Mouse (Mus musculus) ovary, postnatal 36 days (tissue): ENCODE results near the gene Nek10.
"Not testable (repeated sequence)": the region's sequence is repeated elsewhere in the genome, so short reads cannot be mapped to it uniquely, and the experiment has no call there.

Experiments used
- DNase-seq: peaks from one replicate; pipeline ENCODE4 v3.0.0; 2022; ENCODE audit warnings: low spot score, mixed read lengths

The Nek10 gene

DNA sequence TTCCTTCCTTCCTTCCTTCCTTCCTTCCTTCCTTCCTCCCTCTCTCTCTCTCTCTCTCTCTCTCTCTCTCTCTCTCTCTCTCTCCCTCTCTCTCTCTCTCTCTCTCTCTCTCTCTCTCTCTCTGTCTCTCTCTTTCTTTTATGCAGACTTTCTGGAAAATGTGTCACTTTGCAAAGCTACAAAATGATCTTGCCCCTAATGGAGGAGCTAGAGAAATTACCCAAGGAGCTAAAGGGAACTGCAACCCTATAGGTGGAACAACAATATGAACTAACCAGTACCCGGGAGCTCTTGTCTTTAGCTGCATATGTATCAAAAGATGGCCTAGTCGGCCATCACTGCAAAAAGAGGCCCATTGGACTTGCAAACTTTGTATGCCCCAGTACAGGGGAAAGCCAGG is at the start of gene Nek10:
Nek10 (plus strand) TSS at position 301 of the 400 bp plus-strand sequence.
- DNase-seq, result not testable (repeated sequence)

- no peak for DNase-seq
These were observed 22.0 kb upstream of the Nek10 start for GRCm38 (mm10) chr14:14781169-14781568.

GRCm38 (mm10) chr14:14784223-14784622 is 19.0 kb upstream of the Nek10 start:
- DNase-seq, result no peak

DNA sequence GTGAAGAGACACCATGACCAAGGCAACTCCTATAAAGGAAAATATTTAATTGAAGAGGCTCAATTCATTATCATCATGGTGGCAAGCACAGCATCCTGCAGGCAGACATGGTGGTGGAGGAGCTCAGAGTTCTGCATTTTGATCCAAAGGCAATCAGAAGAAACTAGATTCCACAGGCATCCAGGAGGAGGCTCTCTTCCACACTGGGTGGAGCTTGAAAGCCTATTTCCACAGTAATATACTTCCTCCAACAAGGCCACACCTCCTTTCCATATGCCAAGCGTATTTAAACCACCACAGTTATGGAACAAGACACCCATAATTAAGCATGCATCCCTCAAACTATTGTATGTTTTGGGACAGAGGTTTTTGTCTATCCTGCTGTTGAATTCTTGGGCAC is 16.2 kb upstream of the Nek10 start:
- no peak for DNase-seq

DNA sequence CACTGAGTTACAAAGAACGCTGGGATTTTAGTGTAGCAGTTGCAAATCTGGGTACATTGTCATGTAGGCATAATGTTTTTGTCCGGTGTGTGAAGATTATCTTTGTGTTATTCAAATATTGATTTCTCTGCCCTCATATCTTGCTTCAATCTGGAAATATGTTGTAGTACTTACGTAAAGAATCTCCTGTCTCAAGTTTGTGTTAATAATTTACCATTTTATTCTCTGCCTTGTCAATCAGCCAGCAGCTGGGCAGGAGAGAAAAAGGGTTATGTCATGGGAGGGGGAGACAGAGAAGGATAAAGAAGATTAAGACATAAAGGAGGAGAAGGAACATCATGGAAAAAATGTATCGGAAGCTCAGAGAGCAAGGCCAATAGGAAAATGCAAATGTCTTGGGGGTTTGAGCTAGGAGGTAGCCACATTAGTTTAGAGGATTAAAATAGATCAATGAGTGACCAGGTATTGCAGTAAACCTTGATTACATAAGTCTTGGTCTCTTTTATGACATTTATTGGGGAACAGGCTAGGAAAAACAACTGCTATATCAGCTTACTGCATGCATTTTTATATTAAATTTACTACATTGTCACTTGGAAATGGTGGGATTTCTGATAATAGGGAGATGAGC is 13.3 kb upstream of the Nek10 start:
- no peak for DNase-seq

DNA sequence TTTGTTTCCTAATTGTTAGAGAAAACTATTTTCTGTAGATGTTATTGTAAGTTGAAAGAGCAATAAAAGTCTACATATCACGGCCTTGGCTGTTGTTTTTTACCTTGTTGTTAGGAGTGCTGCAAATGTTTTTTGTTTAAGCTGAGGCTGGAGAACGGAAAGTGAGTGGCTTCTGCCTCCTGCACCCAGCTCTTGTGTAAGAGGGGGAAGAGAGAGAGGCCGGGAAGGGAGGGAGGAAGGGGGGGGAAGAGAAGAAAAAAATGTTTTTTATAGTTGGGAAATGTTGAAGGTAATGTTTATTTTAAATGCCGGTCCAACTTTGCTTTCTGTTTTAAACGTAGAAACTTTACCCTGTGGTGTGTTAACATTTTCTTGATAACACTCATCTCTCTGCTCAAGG is 3.4 kb upstream of the Nek10 start:
- no peak for DNase-seq

DNA sequence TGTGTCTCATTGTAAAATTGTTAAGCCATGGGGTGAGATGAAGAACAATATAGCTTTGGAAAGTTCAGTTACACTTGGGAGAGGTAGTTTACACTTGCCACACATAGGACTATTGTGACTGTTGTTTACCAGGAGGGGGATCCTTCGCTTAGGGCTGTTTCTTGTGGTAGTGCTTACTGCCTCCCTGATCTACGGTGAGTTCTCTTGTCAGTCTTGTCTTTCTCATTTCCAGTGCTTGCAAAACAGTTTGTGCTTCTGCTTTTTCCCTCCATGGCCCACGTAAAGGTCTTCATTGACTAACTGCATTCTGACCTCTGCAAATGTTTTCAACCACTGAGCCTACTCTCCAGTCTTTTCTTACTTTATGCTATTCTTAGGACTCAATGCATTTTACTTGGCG is 2.9 kb upstream of the Nek10 start:
- no peak for DNase-seq

DNA sequence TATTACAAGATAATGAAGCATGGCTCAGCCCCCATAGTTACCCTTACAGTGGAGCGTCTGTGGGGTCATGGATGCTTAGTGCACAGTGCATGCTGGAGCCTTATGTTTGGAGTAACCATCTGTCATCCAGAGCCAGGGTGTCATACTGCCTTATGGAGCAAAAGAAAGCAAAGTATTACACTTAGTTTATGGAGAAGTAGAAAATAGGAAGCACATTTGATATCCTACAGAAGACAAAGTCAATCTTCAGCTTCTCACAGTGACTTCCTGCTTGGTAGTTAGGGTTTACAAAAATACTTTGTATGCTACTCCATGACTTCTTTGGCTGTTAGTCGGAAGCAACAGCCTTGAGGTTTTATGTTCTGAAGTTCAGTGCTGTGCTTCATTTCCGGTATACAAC is 2.4 kb upstream of the Nek10 start:
- DNase-seq, result no peak

DNA sequence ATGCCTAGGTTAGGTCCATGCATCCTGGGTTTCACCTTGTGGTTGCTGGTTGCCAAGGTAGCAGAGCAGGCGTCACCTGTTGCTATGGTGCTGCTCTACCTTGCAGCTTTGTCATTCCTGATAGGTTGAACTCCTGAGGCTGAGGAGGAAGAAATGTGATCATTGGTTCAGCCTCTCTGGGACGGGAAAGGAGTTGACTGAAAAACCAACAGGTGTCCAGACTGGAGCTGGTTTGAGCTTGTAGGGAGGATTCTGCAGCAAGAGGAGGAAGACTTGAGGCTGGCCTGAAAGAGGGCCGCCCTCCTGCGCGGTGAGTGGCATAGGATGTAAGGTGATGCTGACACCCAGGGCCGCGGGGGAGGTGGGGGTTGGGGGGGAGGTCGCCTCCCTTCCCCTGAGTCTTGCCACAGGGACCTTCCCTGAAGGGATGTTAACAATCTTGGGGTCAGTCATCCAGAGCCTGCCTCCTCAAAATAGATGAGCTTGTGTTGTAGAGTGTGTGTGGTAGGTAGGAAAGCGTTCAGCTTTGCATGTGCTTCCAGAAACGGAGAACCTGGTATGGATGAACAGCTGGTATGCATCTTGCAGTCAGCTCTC is 804 bp downstream of the Nek10 start:
- peak; percentile 17 for DNase-seq

DNA sequence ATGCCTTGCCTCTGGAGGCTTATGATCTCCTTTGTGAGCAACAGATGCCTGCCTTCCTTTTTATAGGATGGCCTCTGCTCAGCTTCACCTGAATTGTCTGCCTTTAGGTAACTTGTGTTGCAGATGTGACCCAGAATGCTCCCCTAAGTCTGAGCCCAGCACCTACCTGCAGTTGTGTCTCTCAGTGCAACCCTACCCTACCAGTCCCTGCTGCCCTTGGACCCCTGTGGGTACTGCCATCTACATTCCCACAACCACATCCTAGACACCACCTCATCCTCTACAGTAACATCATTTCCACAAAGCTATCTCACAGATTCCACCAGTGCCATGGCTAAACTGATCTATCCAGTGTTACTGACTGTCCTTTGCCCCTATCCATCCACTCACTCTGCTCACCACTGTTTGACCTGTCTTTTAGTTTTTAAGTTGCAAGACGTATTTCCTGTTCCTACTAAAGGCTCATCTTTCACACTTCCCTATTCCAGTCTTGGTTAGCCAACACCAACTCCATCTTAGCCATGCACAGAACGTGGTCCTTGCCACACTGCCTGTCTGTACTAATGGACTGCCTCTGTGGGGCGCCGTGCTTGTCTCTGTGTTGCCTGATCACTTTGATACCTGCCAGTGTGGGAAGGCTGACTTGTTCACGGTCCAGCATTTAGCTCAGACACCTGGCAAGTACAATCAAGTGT is 1.4 kb downstream of the Nek10 start:
- no peak for DNase-seq

DNA sequence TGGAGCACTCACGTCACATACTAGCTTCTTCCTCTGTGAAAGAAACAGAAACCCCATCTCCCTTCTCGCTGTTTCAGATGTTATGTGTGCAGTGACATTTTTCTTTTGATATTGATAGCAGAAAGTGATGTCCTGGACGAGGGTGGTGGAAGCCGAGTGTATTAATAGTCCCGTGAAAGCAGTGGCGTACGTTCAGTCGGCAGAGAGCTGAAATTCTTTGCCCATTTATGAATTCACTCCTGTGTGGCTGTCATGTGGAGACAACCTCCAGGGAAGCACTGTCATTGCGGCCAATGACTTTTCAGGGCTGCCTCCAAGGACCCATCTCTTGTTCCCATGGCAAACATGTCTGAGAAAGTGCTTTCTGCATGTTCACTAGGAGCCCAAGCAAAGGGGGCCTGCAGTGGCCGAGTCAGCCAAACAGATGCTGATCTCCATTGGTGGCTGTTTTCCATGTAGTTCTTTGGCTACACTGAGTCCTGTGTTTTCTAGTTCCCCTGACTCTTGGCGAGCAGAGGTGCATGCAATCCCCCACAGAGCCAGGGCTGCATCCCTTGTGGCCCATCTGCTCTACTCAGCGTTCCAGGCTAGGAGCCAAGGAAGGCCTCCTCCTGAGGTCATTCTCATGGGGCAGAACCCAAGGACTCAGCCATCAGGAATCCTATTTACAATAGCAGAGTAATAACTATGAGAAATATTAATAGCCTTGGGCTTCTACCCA is 29.5 kb downstream of the Nek10 start:
- peak; percentile 80 for DNase-seq

DNA sequence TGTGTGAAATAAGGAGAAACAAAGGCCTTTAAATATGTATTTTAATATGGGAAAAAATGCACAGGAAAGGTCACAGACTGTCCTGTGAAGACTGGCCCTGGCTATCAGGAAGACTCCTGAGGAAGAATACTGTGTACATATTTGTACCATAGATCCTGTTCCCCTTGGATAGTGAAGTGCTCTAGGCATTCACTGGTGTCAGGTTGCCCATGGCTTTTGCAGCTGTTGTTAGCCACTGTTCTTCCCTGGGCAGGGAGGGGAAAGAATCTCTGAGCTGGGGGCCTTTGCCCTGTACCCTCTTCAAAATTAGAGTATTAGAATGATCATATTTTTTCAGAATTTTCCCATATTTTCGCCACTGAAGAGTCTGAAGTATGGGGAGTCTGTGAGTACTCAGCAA is 30.3 kb downstream of the Nek10 start:
- DNase-seq, result no peak

DNA sequence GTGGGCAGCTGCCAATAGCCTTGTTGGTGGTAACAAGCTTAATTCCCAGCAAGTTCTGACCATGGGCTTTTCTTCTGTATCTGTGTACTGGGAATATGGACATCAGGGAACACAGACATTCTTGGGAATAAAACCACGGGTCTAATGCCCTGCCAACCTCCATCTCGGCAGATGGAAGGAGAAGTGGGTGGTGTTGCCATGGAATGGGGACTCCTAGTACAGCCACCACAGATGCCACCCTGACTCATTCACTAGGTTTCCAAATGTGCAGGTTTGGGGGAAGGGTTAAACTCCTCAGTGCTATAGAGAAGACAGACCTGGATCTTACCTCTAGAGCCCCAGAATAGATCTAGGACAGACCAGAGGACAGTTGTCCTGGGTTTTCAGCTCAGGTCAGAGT is 31.1 kb downstream of the Nek10 start:
- DNase-seq, result no peak

DNA sequence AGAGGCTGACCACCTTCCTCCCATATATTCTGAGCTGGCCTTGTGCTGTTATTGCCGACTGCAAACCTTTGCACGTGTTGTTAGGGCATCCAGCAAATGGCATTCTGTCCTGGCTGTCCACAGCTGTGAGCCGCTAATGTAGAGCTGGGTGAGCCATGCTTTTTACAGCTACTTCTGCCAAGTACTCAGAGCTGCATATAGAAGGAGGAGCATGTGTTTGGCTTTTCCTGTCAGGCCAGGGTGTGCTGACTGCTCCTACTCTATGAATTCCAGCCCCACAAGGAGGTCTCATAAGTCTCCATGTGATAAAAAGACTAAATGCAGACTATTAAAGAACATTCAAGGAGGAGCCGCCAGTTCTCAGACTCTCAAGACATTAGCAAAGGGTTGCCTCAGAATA is 34.4 kb downstream of the Nek10 start:
- no peak for DNase-seq

GRCm38 (mm10) chr14:14838109-14838508 is 34.9 kb downstream of the Nek10 start:
- no peak for DNase-seq

- DNase-seq, result no peak
These were observed 39.7 kb downstream of the Nek10 start for GRCm38 (mm10) chr14:14842734-14843530.

- no peak for DNase-seq
These were observed 49.6 kb downstream of the Nek10 start for GRCm38 (mm10) chr14:14852838-14853237.

DNA sequence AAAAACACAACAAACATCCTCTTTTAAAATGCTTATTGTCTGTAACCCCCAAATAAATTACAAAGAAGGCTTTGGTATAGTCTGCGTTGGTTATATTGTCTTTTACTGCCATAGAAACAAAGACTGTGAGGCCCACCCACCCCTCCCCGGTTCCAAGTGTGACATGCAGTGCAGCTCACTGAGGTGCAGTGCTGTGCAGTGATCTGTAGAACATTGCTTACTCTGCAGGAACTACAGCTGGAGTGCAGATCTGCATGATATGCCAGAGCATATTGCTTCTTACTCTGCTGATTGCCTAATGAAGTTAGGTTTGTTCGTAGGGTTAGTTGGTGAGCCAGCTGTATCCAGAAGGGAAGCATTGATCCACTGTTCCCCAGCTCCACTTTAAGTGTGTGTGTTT is 57.1 kb downstream of the Nek10 start:
- no peak for DNase-seq

DNA sequence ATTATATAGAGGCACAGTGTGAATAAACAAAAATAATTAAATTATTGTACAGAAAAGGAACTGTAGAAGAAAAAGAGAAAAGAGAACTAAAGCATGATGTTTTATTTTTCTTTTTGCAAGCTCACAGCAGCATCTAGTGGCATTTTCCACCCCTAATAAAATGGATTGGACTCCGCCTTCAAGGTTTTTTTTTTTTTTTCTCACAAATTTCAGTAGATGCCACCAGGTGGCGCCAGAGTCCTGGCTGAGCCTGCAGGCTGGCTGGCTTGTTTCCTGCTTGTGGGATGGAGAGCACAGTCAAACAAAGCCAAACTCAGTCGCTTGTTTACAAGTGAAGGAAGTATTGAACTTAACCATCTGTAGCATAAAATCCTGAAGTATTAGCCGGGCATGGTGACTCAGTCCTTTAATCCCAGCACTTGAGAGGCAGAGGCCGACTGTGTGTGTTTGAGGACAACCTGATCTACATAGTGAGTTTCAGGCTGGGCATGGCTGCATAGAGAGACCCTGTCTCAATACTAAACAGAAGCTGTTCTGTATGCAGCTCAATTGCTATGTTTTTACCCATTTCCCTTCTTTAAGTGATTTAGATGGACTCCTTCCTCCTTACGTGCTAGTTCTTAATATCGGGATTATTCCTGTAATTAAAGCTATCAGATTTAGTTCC is 60.6 kb downstream of the Nek10 start:
- peak; percentile 74 for DNase-seq

GRCm38 (mm10) chr14:14869239-14869638 is 66.0 kb downstream of the Nek10 start:
- no peak for DNase-seq

DNA sequence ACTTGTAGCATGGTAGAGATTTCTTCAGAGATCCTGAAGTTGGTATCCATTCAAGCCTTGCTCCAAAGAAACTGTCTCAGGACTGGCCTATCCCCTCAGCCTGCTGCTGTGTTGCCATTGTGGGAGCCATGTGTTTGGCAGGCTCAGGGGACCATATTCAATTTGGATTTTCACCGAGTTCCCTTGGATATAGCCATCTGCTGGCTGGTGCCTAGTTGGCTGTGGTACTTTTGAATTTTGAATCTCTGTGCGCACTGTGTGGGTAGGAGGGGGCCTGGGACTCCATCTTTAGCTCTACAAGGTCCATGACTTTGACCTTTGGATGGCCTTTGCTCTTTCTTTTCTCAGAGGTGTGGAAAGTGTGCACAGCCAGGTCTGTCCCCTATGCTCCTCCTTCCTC is 66.8 kb downstream of the Nek10 start:
- no peak for DNase-seq

- DNase-seq, result no peak
These were observed 67.2 kb downstream of the Nek10 start for GRCm38 (mm10) chr14:14870463-14870862.
